Mouse (Mus musculus): Measurements from ENCODE around the gene Il27ra.
"Not testable (repeated sequence)": the region's sequence is repeated elsewhere in the genome, so short reads cannot be mapped to it uniquely, and the experiment has no call there.

Gene Il27ra

DNA sequence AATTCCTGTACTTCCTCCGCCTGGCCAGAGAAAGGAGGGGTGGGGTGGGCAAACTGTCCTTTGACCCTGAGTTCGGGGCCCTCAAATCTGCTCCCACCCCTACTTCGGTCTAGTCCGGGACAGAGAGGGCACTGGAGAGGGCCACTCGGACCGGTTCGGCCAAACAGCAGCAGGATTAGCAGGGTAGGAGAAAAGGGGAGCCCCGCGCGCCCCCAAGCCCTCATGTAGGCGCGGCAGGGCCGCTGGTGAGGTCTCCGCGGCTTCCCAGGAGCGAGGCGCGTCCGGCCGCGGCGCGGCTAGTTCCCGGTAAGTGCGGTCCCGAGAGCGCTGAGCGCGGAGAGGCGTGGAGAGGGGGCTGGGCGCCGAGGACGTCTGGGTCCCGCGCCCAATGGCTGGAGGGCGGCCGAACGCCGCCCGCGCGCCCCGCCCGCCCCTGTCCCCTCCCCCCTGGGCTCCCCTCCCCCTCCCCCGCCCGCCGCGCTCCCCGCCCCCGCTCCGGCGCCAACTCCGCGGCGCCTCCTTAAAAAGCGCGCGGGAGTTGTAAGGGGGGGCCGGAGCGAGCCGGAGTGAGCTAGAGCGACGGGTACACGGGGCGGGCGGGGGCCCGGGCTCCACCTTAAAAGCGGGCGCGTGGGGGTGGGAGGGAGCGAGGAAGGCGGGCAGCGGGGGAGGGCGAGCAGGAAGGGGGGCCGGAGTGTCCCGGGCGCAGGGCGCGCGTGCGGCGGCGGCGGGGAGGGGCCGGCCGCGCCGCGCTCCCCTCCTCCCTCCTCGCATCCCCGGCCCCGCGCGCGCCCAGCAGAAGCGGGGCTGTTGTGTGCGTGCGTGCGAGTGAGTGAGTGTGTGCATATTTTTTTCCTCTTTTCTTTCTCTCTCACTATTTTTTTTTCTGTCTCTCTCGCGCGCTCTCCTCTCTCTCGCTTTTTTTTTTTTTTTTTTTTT is 45.6 kb downstream of the Il27ra start:
- peak; percentile 87 for DNase-seq (ENCODE audit: low read depth, low spot score)

DNA sequence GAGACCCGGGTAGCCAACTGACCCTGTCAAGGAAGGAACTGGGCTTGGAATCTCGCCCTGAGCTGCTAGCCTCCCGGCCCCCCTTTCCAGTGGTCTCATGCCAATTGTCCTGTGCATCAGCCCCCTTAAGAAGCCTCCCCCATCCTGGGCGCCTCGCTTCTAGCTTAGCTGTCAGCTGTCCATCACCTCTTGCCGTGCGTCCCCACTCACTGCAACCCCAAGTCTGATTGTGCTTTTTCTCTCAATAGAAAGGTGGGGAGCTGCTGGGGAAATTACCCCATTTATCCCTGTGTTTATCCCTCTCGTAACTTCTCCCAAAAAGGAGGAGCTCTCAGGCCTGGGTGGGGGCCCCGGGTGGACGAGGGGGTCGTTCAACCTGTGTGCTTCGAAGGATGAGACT is 46.4 kb downstream of the Il27ra start:
- DNase-seq (ENCODE audit: low read depth, low spot score) = no peak

DNA sequence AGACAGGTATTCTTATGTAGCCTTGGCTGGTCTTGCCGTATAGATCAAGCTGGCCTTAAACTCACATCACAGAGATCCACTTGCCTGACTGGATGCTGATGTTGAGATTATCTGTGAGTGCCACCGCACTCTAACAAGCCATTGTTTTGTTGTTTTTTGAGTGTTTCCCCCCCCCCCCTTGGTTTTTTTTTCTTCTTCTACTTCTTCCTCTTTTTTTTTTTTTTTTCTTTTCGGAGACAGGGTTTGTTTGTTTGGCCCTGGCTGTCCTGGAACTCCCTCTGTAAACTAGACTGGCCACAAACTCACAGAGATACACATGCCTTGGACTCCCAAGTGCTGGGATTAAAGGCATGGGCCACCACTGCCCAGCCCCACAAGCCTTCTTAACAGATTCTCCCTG is 48.4 kb downstream of the Il27ra start:
- no peak for DNase-seq (ENCODE audit: low read depth, low spot score)

DNA sequence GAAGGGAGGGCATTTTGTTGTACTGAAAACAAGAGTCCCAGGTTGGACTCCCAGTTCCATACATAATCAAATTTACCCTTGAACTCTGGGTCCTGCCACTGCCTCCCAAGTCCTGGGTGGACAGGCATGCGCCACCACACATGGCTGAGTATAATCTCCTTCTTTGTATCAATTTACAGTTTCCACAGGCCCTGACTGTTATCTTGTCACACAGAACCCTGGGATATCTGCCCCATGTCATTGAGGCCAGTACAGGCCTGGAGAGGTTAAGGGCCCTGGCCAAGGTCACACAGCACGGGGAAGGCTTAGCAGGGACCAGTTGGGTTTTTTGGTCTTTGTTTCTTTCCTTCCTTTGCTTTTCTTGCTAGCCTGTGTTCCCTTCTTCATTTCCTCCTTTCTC is 49.9 kb downstream of the Il27ra start:
- no peak for DNase-seq (ENCODE audit: low read depth, low spot score)

DNA sequence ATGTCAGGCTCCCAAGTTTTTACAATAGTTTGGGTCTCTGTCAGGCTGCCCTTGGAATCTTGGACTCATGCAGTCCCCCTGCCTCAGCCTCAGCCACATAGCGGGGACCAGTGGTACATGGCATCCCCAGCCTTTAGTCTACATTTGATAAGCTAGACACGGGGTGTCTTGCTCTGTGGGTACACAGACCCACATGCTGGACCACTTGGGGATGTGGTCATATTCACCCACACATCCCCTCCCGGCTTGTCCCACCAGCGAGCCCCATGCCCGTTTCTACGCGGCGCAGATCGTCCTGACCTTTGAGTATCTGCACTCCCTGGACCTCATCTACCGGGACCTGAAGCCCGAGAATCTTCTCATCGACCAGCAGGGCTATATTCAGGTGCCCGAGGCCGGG is 52.2 kb downstream of the Il27ra start:
- no peak for DNase-seq (ENCODE audit: low read depth, low spot score)

DNA sequence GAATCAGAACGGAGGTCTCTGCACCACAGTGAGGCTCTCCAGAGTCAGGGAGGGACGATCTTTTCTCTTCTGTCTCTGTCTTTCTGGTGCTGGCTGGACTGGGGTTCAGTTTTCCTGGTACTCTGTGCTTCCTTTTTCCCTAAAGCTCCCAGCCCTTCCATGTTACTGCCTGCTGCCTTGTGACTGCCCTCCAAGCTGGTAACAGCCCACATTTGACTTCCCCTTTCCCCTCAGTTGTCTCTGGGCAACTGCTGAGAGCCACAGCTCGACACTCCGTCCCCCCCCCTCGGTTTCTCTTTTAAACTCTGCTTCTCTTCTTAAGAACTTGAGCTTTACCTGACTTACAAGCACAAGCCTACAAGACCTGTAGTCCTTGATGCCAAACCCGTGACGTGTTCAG is 53.1 kb downstream of the Il27ra start:
- no peak for DNase-seq (ENCODE audit: low read depth, low spot score)

DNA sequence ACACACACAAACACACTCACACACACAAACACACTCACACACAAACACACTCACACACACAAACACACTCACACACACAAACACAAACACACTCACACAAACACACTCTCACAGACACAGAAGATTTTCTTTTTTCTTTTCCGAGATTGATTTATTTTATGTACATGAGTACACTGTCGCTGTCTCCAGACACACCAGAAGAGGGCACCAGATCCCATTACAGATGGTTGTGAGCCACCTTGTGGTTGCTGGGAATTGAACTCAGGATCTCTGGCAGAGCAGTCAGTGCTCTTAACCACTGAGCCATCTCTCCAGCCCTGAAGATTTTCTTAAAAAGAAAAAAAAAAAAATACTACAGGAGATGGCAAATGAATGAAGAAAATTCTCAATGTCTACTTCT is 59.2 kb downstream of the Il27ra start:
- DNase-seq (ENCODE audit: low read depth, low spot score) = not testable (repeated sequence)

DNA sequence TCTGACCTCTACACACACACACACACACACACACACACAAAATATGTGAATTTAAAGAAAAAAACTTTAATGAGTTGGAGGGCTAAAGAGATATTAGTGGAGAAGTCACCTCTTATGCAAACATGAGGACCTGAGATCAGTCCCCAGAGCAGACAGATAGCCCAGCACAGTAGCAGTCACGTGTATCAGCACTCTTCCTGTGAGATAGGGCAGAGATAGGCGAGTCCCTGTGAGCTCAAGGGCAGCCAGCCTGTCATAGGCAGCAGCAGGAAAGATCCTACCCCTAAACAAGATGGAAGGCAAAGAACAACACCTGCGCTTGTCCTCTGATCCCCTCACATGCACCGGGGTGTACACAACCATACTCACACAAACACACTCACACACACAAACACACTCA is 59.9 kb downstream of the Il27ra start:
- DNase-seq (ENCODE audit: low read depth, low spot score) = no peak

DNA sequence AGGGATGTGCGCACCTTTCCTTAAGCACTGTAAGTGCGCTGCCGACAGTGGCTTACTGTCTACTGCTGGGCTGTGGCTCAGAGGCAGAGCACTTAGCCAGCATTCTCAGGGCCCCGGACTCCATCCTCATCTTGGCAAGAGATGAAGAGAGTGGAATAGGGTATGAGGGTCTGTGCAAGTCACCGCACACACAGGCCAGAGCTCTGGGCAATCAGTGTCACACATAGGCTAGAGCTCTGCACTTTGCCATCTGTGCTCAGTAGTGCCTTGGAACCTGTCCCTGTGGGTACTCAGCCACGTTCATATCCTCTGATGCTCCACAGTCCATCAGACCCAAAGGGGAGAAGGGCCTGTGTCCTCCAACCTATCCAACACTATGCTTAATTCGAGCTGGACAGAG is 60.9 kb downstream of the Il27ra start:
- no peak for DNase-seq (ENCODE audit: low read depth, low spot score)

DNA sequence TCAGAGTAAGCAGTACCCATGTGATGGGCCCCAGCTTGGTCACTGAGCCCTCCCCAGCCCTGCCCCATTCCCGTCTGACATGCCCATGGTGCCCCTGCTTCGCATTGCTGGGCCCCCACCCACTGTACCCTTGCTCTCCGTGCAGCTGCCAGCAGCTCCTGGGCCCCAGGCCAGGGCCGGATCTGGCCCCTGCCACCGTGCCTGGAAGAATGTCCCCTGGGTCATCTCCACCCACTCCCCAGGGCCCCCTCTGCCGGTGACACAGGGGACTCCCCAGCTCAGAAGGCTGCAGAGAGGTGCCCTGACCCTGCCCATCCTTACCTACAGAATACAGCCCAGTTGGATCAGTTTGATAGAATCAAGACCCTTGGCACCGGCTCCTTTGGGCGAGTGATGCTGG is 61.5 kb downstream of the Il27ra start:
- DNase-seq (ENCODE audit: low read depth, low spot score) = no peak

Data from CD4-positive, CD25-positive, alpha-beta regulatory T cell, adult 2 months (primary cell).